Mouse (Mus musculus) Patski (cell line): ENCODE results near the gene Ociad2. TPM values are rescaled to one million over a fixed set of nuclear protein-coding genes. Genes with fewer than 3 reads are reported as not detected.
A peak's percentile ranks its signal among the peaks of the same experiment; 100 is the strongest.

Experiments used
- ATAC-seq: fragments of 100-300 bp; one replicate; pipeline ENCODE4 v1.8.0; 2021
- CTCF ChIA-PET: fragments of 350-600 bp; sonication (Branson Sonifier 250); formaldehyde crosslinking; loops from one replicate; lab custom pipeline; 2022; ENCODE audit warnings: inconsistent platforms; lab: Charles Lee
- POLR2A ChIA-PET: fragments of 350-600 bp; sonication (Branson Sonifier 250); formaldehyde crosslinking; loops from one replicate; lab custom pipeline; 2022; ENCODE audit warnings: antibody characterized with exemption, inconsistent platforms; lab: Charles Lee
- DNase-seq: peaks from one replicate; pipeline ENCODE4 v3.0.0-alpha.2; 2011; ENCODE audit warnings: low read depth, low spot score
- H3K27me3 ChIP-seq: fragments of 371-371 bp; one replicate; pipeline ENCODE4 v1.5.1; 2021
- CTCF ChIP-seq: fragments of 100-300 bp; IDR thresholded peaks from one replicate; pipeline ENCODE4 v1.5.1; 2021
- in situ Hi-C: fragments of 300-500 bp; cut with MboI; formaldehyde crosslinking; loops from 3 replicates; pipeline ENCODE4 v1.11.1; 2018; ENCODE audit warnings: low pct_unique_long_range_greater_than_20kb, mixed read lengths
- polyA plus RNA-seq: library from polyadenylated mRNA; unstranded; gene quantifications from one replicate; pipeline ENCODE4 v1.2.3, GENCODE M21; 2021

The Ociad2 gene
- polyA plus RNA-seq, 1 experiment from 2014 or later: 46.1 TPM

DNA sequence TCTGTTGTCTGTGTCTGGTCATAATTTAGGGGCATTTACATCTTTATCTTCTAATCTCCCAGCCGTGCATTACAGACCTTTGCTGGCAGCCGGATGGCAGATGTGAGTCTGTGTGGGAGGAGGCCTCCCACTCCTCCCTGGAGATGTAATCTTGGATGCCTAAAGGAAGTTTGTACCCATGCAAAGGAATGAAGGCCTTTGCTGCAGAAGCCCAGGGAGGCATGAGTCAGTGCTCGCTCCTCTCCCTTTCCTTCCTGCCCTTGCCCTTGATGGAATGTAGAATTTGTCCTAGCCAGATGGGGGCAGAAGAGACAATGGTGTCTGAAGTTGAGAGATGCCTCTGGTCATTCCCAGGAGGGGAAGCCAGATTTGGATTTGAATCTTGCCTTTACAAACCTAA lies 32.4 kb upstream of the Ociad2 start:
- peak; percentile 58 for TF ChIP-seq CTCF
- no peaks in the 10 kb centered on the region for H3K27me3 ChIP-seq
- ATAC-seq (peak; percentile 58), DNase-seq (no peak)
- CTCF ChIA-PET: interaction anchor here (1.1 kb wide), 1 partner anchor 302 kb away, joined by 3 read pairs; no protein-coding TSS in a partner anchor
- POLR2A ChIA-PET: interaction anchor here (0.7 kb wide), 1 partner anchor 207 kb away, joined by 3 read pairs; no protein-coding TSS in a partner anchor
- in situ Hi-C loops: loop anchor here (10.0 kb wide), 1 partner anchor 48 kb away; no protein-coding TSS in a partner anchor

DNA sequence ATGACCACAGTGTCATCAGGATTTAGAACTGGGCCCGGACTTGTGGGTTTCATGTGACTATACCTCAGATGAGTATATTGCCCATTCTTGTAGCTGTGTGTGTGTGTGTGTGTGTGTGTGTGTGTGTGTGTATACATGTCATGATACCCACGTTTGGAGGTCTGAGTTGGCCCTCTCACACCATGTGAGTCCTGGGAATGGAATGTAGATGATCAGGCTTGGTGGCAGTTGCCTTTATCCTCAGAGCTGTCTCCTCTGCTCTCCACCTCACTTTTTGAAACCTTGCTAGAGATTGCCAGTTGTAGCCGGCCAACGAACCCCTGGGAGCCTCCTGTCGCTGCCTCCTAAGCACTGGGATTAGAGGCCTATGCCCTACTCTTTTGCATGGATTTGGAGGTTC lies 31.8 kb upstream of the Ociad2 start:
- no peak for TF ChIP-seq CTCF
- DNase-seq (no peak), ATAC-seq (no peak)
- CTCF ChIA-PET: interaction anchor here (1.1 to 1.8 kb wide), 2 partner anchors 10 to 301 kb away, joined by 3 to 5 read pairs; no protein-coding TSS in a partner anchor
- POLR2A ChIA-PET: interaction anchor here (0.6 kb wide), 2 partner anchors 86 to 93 kb away, joined by 3 to 4 read pairs; no protein-coding TSS in a partner anchor
- in situ Hi-C loops: loop anchor here (10.0 kb wide), 1 partner anchor 48 kb away; no protein-coding TSS in a partner anchor
- H3K27me3 ChIP-seq: no peaks in the 10 kb centered on the region

DNA sequence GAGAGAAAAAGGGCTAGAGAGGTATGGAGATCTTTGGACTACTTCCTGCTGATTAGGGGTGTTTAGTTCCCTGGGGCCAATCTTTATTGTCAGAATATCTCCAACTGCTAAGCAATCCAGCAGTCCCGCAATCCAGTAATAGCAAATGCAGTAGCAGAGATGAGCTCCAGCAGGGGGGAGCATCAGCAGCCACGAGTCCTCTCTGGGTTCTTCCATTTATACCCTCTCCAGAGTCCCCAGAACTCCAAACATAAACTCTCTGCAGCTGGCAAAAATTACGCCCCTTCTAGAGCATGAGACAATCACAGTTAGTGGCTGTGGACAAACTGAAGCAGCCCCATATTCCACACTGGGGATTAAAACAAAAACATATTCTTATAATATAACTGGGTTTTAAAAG lies 28.9 kb upstream of the Ociad2 start:
- no peak for TF ChIP-seq CTCF
- ChIA-PET POLR2A (no interaction called here), CTCF (interaction anchor here (2.1 to 3.4 kb wide), 2 partner anchors 9 to 11 kb away, joined by 10 to 19 read pairs; no protein-coding TSS in a partner anchor)
- ATAC-seq: no peak
- H3K27me3 ChIP-seq: no peaks in the 10 kb centered on the region
- DNase-seq: no peak
- in situ Hi-C loops: loop anchor here (10.0 kb wide), 1 partner anchor 45 kb away; no protein-coding TSS in a partner anchor

- no peak for DNase-seq
- no peak for ATAC-seq
- ChIA-PET POLR2A (no interaction called here), CTCF (interaction anchor here (0.7 to 3.4 kb wide), 5 partner anchors 10 to 235 kb away, joined by 3 to 19 read pairs (median 3); no protein-coding TSS in a partner anchor)
- in situ Hi-C loops: no loop called here
- no peaks in the 10 kb centered on the region for H3K27me3 ChIP-seq
- no peak for TF ChIP-seq CTCF
Measured at GRCm38 (mm10) chr5:73368845-73369447, 28.1 kb upstream of the Ociad2 start.

GRCm38 (mm10) chr5:73367906-73368305 lies 27.1 kb upstream of the Ociad2 start:
- DNase-seq (no peak), ATAC-seq (no peak)
- no peaks in the 10 kb centered on the region for H3K27me3 ChIP-seq
- ChIA-PET POLR2A (no interaction called here), CTCF (interaction anchor here (1.2 to 3.4 kb wide), 3 partner anchors 9 to 234 kb away, joined by 3 to 19 read pairs (median 10); no protein-coding TSS in a partner anchor)
- TF ChIP-seq CTCF: no peak
- in situ Hi-C loops: no loop called here

- ChIA-PET CTCF (no interaction called here), POLR2A (no interaction called here)
- DNase-seq (no peak), ATAC-seq (no peak)
- no peaks in the 10 kb centered on the region for H3K27me3 ChIP-seq
- TF ChIP-seq CTCF: no peak
- in situ Hi-C loops: no loop called here
Measured at GRCm38 (mm10) chr5:73364107-73364864, 23.5 kb upstream of the Ociad2 start.

DNA sequence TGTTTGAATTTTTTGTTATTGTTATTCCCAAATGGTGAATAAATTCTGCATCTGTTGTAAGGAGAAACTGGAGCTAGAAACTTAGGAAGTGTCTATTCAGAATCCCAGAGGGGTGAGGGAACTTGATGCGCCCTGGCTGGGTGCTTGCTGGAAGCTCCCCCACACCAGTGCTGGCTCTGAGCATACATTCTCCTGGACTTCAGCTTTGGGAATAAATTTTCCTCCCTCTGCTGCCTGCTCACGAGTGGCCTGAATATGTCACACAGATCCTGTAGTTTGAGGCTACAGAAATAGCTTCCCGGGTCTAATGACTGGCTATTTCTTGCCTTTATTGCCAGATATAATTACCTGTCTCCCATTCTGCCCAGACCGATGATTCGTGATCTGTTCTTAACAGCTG lies 22.0 kb upstream of the Ociad2 start:
- CTCF ChIA-PET: interaction anchor here (1.3 to 2.3 kb wide), 3 partner anchors 9 to 16 kb away, joined by 4 to 7 read pairs (median 5); no protein-coding TSS in a partner anchor
- ATAC-seq: no peak

DNA sequence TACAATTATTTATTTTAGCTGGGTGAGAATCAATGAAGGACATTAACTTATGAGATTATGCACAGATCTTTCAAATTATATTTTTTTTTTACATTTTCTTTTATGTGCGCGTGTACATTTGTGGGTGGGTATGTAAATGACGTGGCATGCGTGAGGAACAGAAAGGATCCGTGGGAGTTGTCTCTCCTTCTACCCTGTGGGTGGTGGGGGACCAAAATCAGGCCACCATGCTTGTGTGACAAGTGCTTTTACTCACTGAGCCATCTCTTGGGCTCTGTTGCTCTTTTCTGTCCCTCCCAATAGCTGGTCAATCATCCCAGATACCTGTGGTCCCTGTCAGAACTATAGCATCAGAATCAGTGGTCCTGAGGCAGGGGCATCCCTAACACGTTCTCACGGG lies 21.5 kb upstream of the Ociad2 start:
- CTCF ChIA-PET: interaction anchor here (1.3 to 2.3 kb wide), 3 partner anchors 9 to 15 kb away, joined by 4 to 7 read pairs (median 5); no protein-coding TSS in a partner anchor
- peaks cover 3% of the 10 kb centered on the region for H3K27me3 ChIP-seq
- DNase-seq (no peak), ATAC-seq (no peak)
- POLR2A ChIA-PET: interaction anchor here (0.8 kb wide), 2 partner anchors 9 kb away, joined by 3 to 4 read pairs; no protein-coding TSS in a partner anchor
- in situ Hi-C loops: no loop called here
- no peak for TF ChIP-seq CTCF

More for the DNA sequence above, 22.0 kb upstream of the Ociad2 start:
- peaks cover 1% of the 10 kb centered on the region for H3K27me3 ChIP-seq
- in situ Hi-C loops: no loop called here
- TF ChIP-seq CTCF: no peak
- POLR2A ChIA-PET: interaction anchor here (0.8 kb wide), 2 partner anchors 9 kb away, joined by 3 to 4 read pairs; no protein-coding TSS in a partner anchor
- DNase-seq: no peak

- ChIA-PET POLR2A (interaction anchor here (1.2 kb wide), 1 partner anchor 19 kb away, joined by 3 read pairs; the partner anchor contains the start of gene Ociad2), CTCF (interaction anchor here (2.8 kb wide), 1 partner anchor 8 kb away, joined by 10 read pairs; no protein-coding TSS in a partner anchor)
- peaks cover 3% of the 10 kb centered on the region for H3K27me3 ChIP-seq
- in situ Hi-C loops: no loop called here
- TF ChIP-seq CTCF: no peak
- ATAC-seq (no peak), DNase-seq (no peak)
Measured at GRCm38 (mm10) chr5:73360240-73360639, 19.4 kb upstream of the Ociad2 start.

DNA sequence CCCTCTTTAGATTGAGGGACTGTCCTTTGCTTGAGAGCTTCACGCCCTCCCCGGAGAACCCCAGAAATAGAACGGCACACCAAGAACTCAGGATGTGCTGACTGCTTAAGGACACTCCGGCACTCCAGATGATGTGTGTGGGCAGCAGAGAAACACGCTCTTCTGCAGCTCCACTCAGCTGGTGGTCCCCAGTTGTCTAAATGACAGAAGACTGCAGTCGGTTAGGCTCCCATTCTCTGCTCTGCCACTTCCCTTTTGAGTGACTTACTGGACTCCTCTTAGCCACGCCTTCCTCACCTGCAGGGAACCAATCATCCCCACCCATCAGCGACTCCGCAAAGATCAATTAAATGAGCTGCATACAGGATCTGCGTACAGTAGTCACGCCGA lies 18.9 kb upstream of the Ociad2 start:
- ATAC-seq: no peak

More for the DNA sequence above, 18.9 kb upstream of the Ociad2 start:
- H3K27me3 ChIP-seq: peaks cover 3% of the 10 kb centered on the region
- in situ Hi-C loops: no loop called here
- TF ChIP-seq CTCF: no peak
- POLR2A ChIA-PET: interaction anchor here (1.2 kb wide), 1 partner anchor 19 kb away, joined by 3 read pairs; the partner anchor contains the start of gene Ociad2
- DNase-seq: no peak
- CTCF ChIA-PET: interaction anchor here (2.8 kb wide), 1 partner anchor 9 kb away, joined by 10 read pairs; no protein-coding TSS in a partner anchor
